Mouse (Mus musculus) intestine, postnatal 0 days (tissue): ENCODE measurements around the gene D5Ertd577e. TPM values are rescaled to one million over a fixed set of nuclear protein-coding genes. Genes with fewer than 3 reads are reported as not detected.
"Not testable (repeated sequence)": the region's sequence is repeated elsewhere in the genome, so short reads cannot be mapped to it uniquely, and the experiment has no call there.

Experiments
- ATAC-seq: fragments of 200-750 bp; cut with Nextera tagmentation; 2 replicates; pipeline ENCODE4 v1.8.0; 2017; ENCODE audit warnings: mild to moderate bottlenecking, moderate TSS enrichment, moderate library complexity
- H3K27ac ChIP-seq: fragments of 300-500 bp; sonication (generic); 2 replicates; pipeline ENCODE4 v1.5.1; 2014; ENCODE audit warnings: mild to moderate bottlenecking, low read depth, low read length, moderate library complexity
- H3K27me3 ChIP-seq: fragments of 300-500 bp; sonication (generic); replicated peaks from 2 replicates; pipeline ENCODE4 v1.6.1; 2014; ENCODE audit warnings: low read length, mixed read lengths; ENCODE audit not compliant: control insufficient read depth, insufficient read depth
- H3K36me3 ChIP-seq: fragments of 300-500 bp; sonication (generic); 2 replicates; pipeline ENCODE4 v1.6.1; 2014; ENCODE audit warnings: mild to moderate bottlenecking, moderate library complexity; ENCODE audit not compliant: control insufficient read depth, insufficient read depth
- H3K4me1 ChIP-seq: fragments of 300-500 bp; sonication (generic); replicated peaks from 2 replicates; pipeline ENCODE4 v1.6.1; 2014; ENCODE audit warnings: antibody characterized with exemption, low read length, mixed read lengths; ENCODE audit not compliant: control insufficient read depth, insufficient read depth
- H3K4me2 ChIP-seq: fragments of 300-500 bp; sonication (generic); replicated peaks from 2 replicates; pipeline ENCODE4 v1.6.1; 2014; ENCODE audit warnings: low read depth, mild to moderate bottlenecking, moderate library complexity
- H3K4me3 ChIP-seq: fragments of 300-500 bp; sonication (generic); 2 replicates; pipeline ENCODE4 v1.5.1; 2014; ENCODE audit warnings: low read depth, low read length
- H3K9ac ChIP-seq: fragments of 300-500 bp; sonication (generic); 2 replicates; pipeline ENCODE4 v1.6.1; 2014; ENCODE audit warnings: mild to moderate bottlenecking, low read depth, low read length
- H3K9me3 ChIP-seq: fragments of 300-500 bp; sonication (generic); 2 replicates; pipeline ENCODE4 v1.6.1; 2016; ENCODE audit warnings: mixed run types; ENCODE audit not compliant: control insufficient read depth
- WGBS: fragments of 180-500 bp; shearing (Covaris S2); extraction: QIAGEN DNeasy Blood & Tissue Kit; methylation state at CpG from one replicate; pipeline ENCODE4 v1.1.7; 2014; 5-methylcytosine and 5-hydroxymethylcytosine counted together
- polyA plus RNA-seq: library from polyadenylated mRNA; unstranded; fragments of >200 nt; fragmentation: Nextera tagmentation; extraction: Ambion mirVana; gene quantifications from 2 replicates; pipeline ENCODE4 v1.2.1, GENCODE M21; 2015

The D5Ertd577e gene
- polyA plus RNA-seq: not detected in 2 replicates

GRCm38 (mm10) chr5:95456506-95456905, at the start of gene D5Ertd577e:
D5Ertd577e (plus strand) TSS chr5:95456806.
- not testable (repeated sequence) for H3K4me3 ChIP-seq, H3K9me3 ChIP-seq, H3K27me3 ChIP-seq, ATAC-seq, H3K9ac ChIP-seq, H3K4me1 ChIP-seq, H3K36me3 ChIP-seq, H3K27ac ChIP-seq, H3K4me2 ChIP-seq
- WGBS: 31% methylated on average over 1 of the region's 1 CpGs

DNA sequence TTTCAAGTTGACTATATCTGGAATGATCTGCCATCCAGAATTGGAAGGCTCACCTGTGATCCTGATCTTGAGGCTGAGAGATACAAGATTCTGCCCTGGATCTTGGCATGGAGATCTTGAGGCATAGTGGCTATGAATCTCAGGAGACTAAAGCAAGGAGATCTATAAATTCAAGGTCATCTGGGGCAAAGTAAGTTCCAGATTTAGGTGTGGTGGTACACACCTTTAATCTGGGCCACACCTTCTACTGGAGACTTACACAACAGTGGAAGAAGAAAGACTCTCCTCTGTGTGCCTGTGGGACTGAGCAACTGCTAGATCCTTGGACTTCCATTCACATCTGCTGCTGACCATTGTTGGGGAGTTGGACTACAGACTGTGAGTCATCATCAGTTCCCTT, 53.9 kb downstream of the D5Ertd577e start, which contains the start of gene Gm3286:
Gene Gm3286 (plus strand): TSS at position 301 of the 400 bp plus-strand sequence.
- not testable (repeated sequence) for H3K9me3 ChIP-seq, H3K27ac ChIP-seq, H3K4me1 ChIP-seq, ATAC-seq, H3K9ac ChIP-seq, H3K36me3 ChIP-seq, H3K4me3 ChIP-seq, H3K4me2 ChIP-seq, H3K27me3 ChIP-seq

Other genes starting within 250 kb of the D5Ertd577e start
- not detected in 2 replicates for gene Gm10424, start 184.0 kb upstream of the D5Ertd577e start, polyA plus RNA-seq
- gene Gm3259, start 150.9 kb upstream of the D5Ertd577e start, polyA plus RNA-seq: not detected in 2 replicates
- gene Gm3286, start 54.0 kb downstream of the D5Ertd577e start, polyA plus RNA-seq: not detected in 2 replicates
- gene Gm7971, start 138.1 kb downstream of the D5Ertd577e start, polyA plus RNA-seq: not detected in 2 replicates